8 mouse cellular contexts compared by ENCODE assay signal in the genomic region with DNA sequence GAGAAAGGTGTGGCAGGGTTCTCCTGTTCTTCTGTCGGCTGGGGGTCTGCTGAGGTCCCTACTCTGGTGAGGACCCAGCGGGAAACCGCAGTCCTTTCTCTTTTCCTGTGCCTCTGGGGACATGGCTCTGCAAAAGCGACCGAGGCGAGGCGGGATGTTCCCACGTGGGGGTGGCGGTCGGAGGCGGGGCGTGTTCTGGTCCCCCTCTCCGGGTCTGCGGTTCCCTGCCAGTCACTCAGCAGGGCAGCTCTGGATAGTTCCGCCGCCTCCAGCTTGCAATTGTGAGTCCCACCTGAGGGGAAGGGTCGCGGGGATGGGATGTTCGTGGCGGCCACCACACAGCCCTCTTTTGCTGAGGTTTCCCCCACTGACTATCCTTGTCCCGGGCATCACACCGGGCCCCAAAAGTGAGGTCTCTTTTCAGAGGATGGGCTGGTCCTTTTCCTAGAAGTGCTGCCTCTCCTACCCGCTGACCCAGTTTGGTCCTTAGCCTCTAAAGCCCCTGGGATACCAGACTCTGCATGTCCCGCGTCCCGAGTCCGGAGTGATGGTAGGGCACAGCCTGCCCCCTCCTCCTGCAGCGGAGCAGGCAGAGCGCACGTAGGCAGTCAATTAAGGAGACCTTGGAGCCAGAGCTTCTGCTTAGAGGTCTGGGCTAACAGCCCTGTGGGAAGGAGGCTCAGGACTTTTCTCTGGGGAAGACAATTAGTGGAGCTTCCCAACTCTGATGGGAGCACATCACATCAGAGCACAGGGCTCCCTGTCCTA. TPM values are rescaled to one million over a fixed set of nuclear protein-coding genes. Genes with fewer than 3 reads are reported as not detected.
A peak's percentile ranks its signal among the peaks of the same experiment; 100 is the strongest.
DNase-seq lines count a peak whose midpoint lies in the region; ATAC-seq lines count a peak whose summit lies in the region.

Gene Cox4i2, plus strand, starts transcription at position 230 of the 768 bp plus-strand sequence.

- H3K4me2 ChIP-seq in liver, embryonic 13.5 days, result peak within 1 kb of the TSS; percentile 44
- H3K4me2 ChIP-seq in neural tube, embryonic 13.5 days, result peak within 1 kb of the TSS; percentile 52

- H3K36me3 ChIP-seq in liver, embryonic 13.5 days, result no peaks in the 10 kb centered on the region
- no peaks in the 10 kb centered on the region for H3K36me3 ChIP-seq in neural tube, embryonic 13.5 days

- peak; percentile 54 for DNase-seq in thymus, postnatal 25 days
- DNase-seq in thymus, postnatal 10 days (ENCODE audit: low spot score in 2 of 2), result no peak
- DNase-seq in heart, postnatal 25 days (ENCODE audit: low spot score), result no peak
- DNase-seq in liver, embryonic 13.5 days, result no peak
- DNase-seq in ovary, adult 18-20 months (ENCODE audit: low spot score), result no peak
- no peak for DNase-seq in adrenal gland, adult 8-10 months
- DNase-seq in urinary bladder, postnatal 4 days (ENCODE audit: low spot score in 2 of 2), result no peak

- peaks cover 19% of the 10 kb centered on the region; the same call in 1 of the 2 replicates for H3K4me1 ChIP-seq in liver, embryonic 13.5 days (replicated peaks)
- H3K4me1 ChIP-seq in neural tube, embryonic 13.5 days (replicated peaks), result peaks cover 19% of the 10 kb centered on the region

- no peak for ATAC-seq in liver, embryonic 13.5 days (ENCODE audit: low read depth)
- ATAC-seq in neural tube, embryonic 13.5 days (ENCODE audit: low read depth), result no peak

- intact Hi-C loops in heart, postnatal 25 days (cut with DNase I), result no loop called here

- WGBS in liver, embryonic 13.5 days (ENCODE audit: insufficient replicate concordance), result 5% methylated on average over 30 of the region's 30 CpGs
- WGBS in neural tube, embryonic 13.5 days, result 3% methylated on average over 30 of the region's 30 CpGs

- no peak within 1 kb of the TSS for H3K27ac ChIP-seq in liver, embryonic 13.5 days
- no peak within 1 kb of the TSS for H3K27ac ChIP-seq in neural tube, embryonic 13.5 days (replicated peaks)

- peak within 1 kb of the TSS; percentile 11; the same call in 1 of the 2 replicates for H3K4me3 ChIP-seq in liver, embryonic 13.5 days (replicated peaks)
- H3K4me3 ChIP-seq in neural tube, embryonic 13.5 days, result peak within 1 kb of the TSS; percentile 19

- H3K9ac ChIP-seq in liver, embryonic 13.5 days, result no peak within 1 kb of the TSS; the same call in 1 of the 2 replicates
- peak within 1 kb of the TSS; percentile 56 for H3K9ac ChIP-seq in neural tube, embryonic 13.5 days

- no peaks in the 10 kb centered on the region for H3K9me3 ChIP-seq in liver, embryonic 13.5 days (replicated peaks)
- H3K9me3 ChIP-seq in neural tube, embryonic 13.5 days, result no peaks in the 10 kb centered on the region

- peaks cover 41% of the 10 kb centered on the region for H3K27me3 ChIP-seq in liver, embryonic 13.5 days
- peaks cover 11% of the 10 kb centered on the region for H3K27me3 ChIP-seq in neural tube, embryonic 13.5 days

RNA-seq across cellular contexts. Expression of gene Cox4i2, which starts in this region (rescaled TPM):
- total RNA-seq in heart, postnatal 25 days (2021), result 10 to 100 TPM; 12.2 to 16.8 TPM
- polyA plus RNA-seq in liver, embryonic 13.5 days (2015; fragmentation: Nextera tagmentation; extraction: Ambion mirVana), result 1.1 and 1.2 TPM in 2 replicates
- polyA plus RNA-seq in neural tube, embryonic 13.5 days (2015; fragmentation: Nextera tagmentation; extraction: Ambion mirVana), result 4.5 and 4.7 TPM in 2 replicates
- 1 to 10 TPM; 1.3 to 4.4 (median 2.7) TPM for total RNA-seq in adrenal gland, adult 8-10 months (2022)
